Mouse (Mus musculus) myocyte (in vitro differentiated cells): ENCODE data around the gene Smok3c.

Experiments used
- CEBPB ChIP-seq: IDR thresholded peaks from 2 replicates; pipeline ENCODE4 v1.6.1; 2011; ENCODE audit warnings: mild to moderate bottlenecking, moderate library complexity; ENCODE audit not compliant: poor library complexity, insufficient read depth, severe bottlenecking
- E2F4 ChIP-seq: IDR thresholded peaks from one replicate; pipeline ENCODE4 v1.6.1; 2011; ENCODE audit warnings: mild to moderate bottlenecking, control low read depth, moderate library complexity; ENCODE audit not compliant: insufficient read depth
- MAX ChIP-seq: IDR thresholded peaks from one replicate; pipeline ENCODE4 v1.6.1; 2011; ENCODE audit warnings: low read depth, mild to moderate bottlenecking, control low read depth
- POLR2A ChIP-seq: IDR thresholded peaks from one replicate; pipeline ENCODE4 v1.6.1; 2011; ENCODE audit warnings: low read depth, mild to moderate bottlenecking, control low read depth, moderate library complexity; ENCODE audit not compliant: insufficient read length
- POLR2AphosphoS2 ChIP-seq: IDR thresholded peaks from one replicate; pipeline ENCODE4 v1.6.1; 2011; ENCODE audit warnings: low read depth, control low read depth; ENCODE audit not compliant: insufficient read length
- USF1 ChIP-seq: IDR thresholded peaks from one replicate; pipeline ENCODE4 v1.6.1; 2011; ENCODE audit warnings: low read depth, mild to moderate bottlenecking, control low read depth, moderate library complexity

GRCm38 (mm10) chr5:138009437-138009836 is 43.6 kb upstream of the Smok3c start:
- TF ChIP-seq POLR2A (no peak), USF1 (no peak), CEBPB (no peak), E2F4 (no peak), MAX (no peak), POLR2AphosphoS2 (no peak)
